Mouse (Mus musculus) liver, embryonic 14.5 days (tissue): ENCODE data around the gene Dgkz. TPM values are rescaled to one million over a fixed set of nuclear protein-coding genes. Genes with fewer than 3 reads are reported as not detected.

Source experiments
- ATAC-seq: fragments of 200-750 bp; cut with Nextera tagmentation; 2 replicates; pipeline ENCODE4 v1.8.0; 2017; ENCODE audit warnings: moderate number of reproducible peaks, mild to moderate bottlenecking, moderate library complexity; ENCODE audit not compliant: insufficient read depth
- DNase-seq, 3 experiments: peaks; one replicate each; pipeline ENCODE4 v3.0.0-alpha.2; 2012 to 2013; ENCODE audit warnings: low read depth in 3 of 3, low spot score in 3 of 3
- H3K27ac ChIP-seq: fragments of 300-500 bp; sonication (generic); 2 replicates; pipeline ENCODE4 v1.5.1; 2014; ENCODE audit warnings: moderate library complexity, mild to moderate bottlenecking, control low read depth, inconsistent platforms
- H3K27me3 ChIP-seq: fragments of 300-500 bp; sonication (generic); 2 replicates; pipeline ENCODE4 v1.6.1; 2014; ENCODE audit warnings: mild to moderate bottlenecking, low read length, moderate library complexity; ENCODE audit not compliant: control insufficient read depth, insufficient read depth
- H3K36me3 ChIP-seq: fragments of 300-500 bp; sonication (generic); replicated peaks from 2 replicates; pipeline ENCODE4 v1.6.1; 2014; ENCODE audit warnings: low read depth; ENCODE audit not compliant: control insufficient read depth, insufficient read depth
- H3K4me1 ChIP-seq, 2 experiments: fragments of 200-500 bp in 1 of 2; fragments of 300-500 bp in 1 of 2; sonication (generic) in 1 of 2; replicated peaks; 2 replicates each; pipeline ENCODE4 v1.6.1; 2012 to 2014; ENCODE audit warnings: antibody characterized with exemption in 1 of 2, inconsistent platforms in 1 of 2, low read length in 1 of 2; ENCODE audit not compliant: control insufficient read depth in 2 of 2, insufficient read depth in 2 of 2
- H3K4me2 ChIP-seq: fragments of 300-500 bp; sonication (generic); 2 replicates; pipeline ENCODE4 v1.6.1; 2014; ENCODE audit warnings: low read depth, mild to moderate bottlenecking, control low read depth, moderate library complexity
- H3K4me3 ChIP-seq, 2 experiments: fragments of 200-500 bp in 1 of 2; fragments of 300-500 bp in 1 of 2; sonication (generic) in 1 of 2; 2 replicates each; pipeline ENCODE4 v1.5.1; 2012 to 2014; ENCODE audit warnings: low read depth in 2 of 2, low read length in 2 of 2, mild to moderate bottlenecking in 2 of 2, control low read depth in 1 of 2, inconsistent platforms in 1 of 2, moderate library complexity in 1 of 2; ENCODE audit not compliant: insufficient read depth in 1 of 2
- H3K9ac ChIP-seq: fragments of 300-500 bp; sonication (generic); replicated peaks from 2 replicates; pipeline ENCODE4 v1.6.1; 2014; ENCODE audit warnings: mild to moderate bottlenecking, control low read depth, moderate library complexity
- H3K9me3 ChIP-seq: fragments of 300-500 bp; sonication (generic); 2 replicates; pipeline ENCODE4 v1.6.1; 2016; ENCODE audit warnings: low read length, mixed read lengths; ENCODE audit not compliant: control insufficient read depth
- CTCF ChIP-seq: IDR thresholded peaks from 2 replicates; pipeline ENCODE4 v1.5.1; 2016; ENCODE audit warnings: antibody characterized with exemption, low read depth, control low read depth
- EP300 ChIP-seq: IDR thresholded peaks from 2 replicates; pipeline ENCODE4 v1.6.1; 2016; ENCODE audit warnings: antibody characterized with exemption, low read depth
- WGBS: fragments of 180-500 bp; shearing (Covaris S2); extraction: QIAGEN DNeasy Blood & Tissue Kit; methylation state at CpG from one replicate; pipeline ENCODE4 v1.1.7; 2014; ENCODE audit not compliant: insufficient replicate concordance; 5-methylcytosine and 5-hydroxymethylcytosine counted together
- polyA plus RNA-seq, 2 experiments: library from polyadenylated mRNA; depleted of rRNA in 1 of 2; stranded (reverse) in 1 of 2; unstranded in 1 of 2; fragments of >200 nt; fragmentation: Nextera tagmentation in 1 of 2; extraction: Ambion mirVana in 1 of 2; gene quantifications; 2 replicates each; pipeline versions ENCODE4 v1.2.1 to v1.2.3; 2012 to 2014

The Dgkz gene
- polyA plus RNA-seq, 2 experiments = 19.6 to 60.7 TPM

GRCm38 (mm10) chr2:91925442-91925841, 50.2 kb downstream of the Dgkz start:
- Histone ChIP-seq H3K36me3 (no peaks in the 10 kb centered on the region), H3K9ac (no peak overlapping the region), H3K4me3 (no peak overlapping the region), H3K4me2 (no peak overlapping the region), H3K27ac (no peak overlapping the region), H3K4me1 (peaks cover 0 to 8% of the 10 kb centered on the region in 2 experiments; a peak in 2 of 4 replicates), H3K27me3 (peaks cover 51% of the 10 kb centered on the region), H3K9me3 (no peaks in the 10 kb centered on the region)
- TF ChIP-seq EP300 (no peak), CTCF (no peak)
- ATAC-seq (no peak), DNase-seq (no peak)
- WGBS = 74% methylated on average over 15 of the region's 15 CpGs

- WGBS = 71% methylated on average over 1 of the region's 1 CpGs
- Histone ChIP-seq H3K27ac (no peak overlapping the region), H3K4me3 (no peak overlapping the region), H3K9ac (no peak overlapping the region), H3K27me3 (peaks cover 49% of the 10 kb centered on the region), H3K36me3 (no peaks in the 10 kb centered on the region), H3K4me1 (peaks cover 0 to 4% of the 10 kb centered on the region in 2 experiments; a peak in 2 of 4 replicates), H3K4me2 (no peak overlapping the region), H3K9me3 (no peaks in the 10 kb centered on the region)
- TF ChIP-seq EP300 = no peak
- TF ChIP-seq CTCF = no peak
- DNase-seq (no peak), ATAC-seq (no peak)
Measured at GRCm38 (mm10) chr2:91924726-91925125, 50.9 kb downstream of the Dgkz start.

DNA sequence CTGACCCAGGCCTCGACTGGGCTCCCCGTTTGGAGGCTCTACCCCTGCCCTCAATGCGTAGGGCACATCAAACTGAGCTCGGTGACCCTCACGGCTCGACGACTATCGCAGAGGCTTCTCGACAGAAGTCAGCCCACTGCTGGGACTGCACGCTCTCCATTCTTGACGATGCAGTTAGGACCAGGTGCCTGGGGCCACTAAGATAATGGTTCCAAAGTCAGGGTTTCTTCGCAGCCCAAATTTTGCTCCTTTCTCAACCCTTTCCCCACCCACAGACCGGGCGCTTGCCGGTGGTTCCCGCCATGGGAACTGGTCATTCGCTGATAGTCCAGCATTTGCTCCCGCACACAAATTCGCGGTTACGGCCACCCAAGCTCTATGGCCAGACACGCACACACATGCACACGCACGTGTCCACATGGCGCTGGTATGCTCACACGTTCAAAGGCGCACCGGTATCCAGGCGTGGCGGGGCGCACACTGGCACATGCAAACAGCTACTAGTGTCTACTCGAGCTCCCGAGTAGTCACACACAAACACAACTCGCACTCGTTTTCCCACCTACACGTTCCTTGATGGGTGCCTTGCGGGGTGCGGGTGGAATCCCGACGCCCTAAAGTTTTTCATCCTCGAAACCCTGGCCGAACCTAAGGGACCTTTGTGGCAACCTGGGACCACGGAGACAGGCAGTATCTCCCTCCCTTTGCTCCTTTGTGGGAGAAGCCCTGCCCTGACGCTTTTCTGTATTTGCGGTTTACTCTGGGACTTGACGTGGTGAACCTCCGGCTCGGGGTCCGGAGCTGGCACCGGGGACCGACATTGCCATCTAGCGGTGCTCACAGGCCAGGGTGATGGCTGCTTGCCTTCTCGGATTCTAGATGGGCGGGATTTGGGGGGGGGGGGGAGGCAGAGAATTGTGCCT, 52.0 kb downstream of the Dgkz start:
- Histone ChIP-seq H3K36me3 (no peaks in the 10 kb centered on the region), H3K27ac (no peak overlapping the region), H3K4me2 (peak overlapping the region; percentile 68), H3K9me3 (no peaks in the 10 kb centered on the region), H3K4me3 (peak overlapping the region; percentile 23 to 26), H3K9ac (no peak overlapping the region), H3K4me1 (peaks cover 0 to 4% of the 10 kb centered on the region in 2 experiments; a peak in 2 of 4 replicates), H3K27me3 (peaks cover 49% of the 10 kb centered on the region)
- ATAC-seq = peak; percentile 29; the same call in 1 of the 2 replicates
- TF ChIP-seq EP300 (no peak), CTCF (peak; percentile 84)
- 3% methylated on average over 54 of the region's 54 CpGs for WGBS
- DNase-seq = peak in 1 of 3 experiments; percentile 37

DNA sequence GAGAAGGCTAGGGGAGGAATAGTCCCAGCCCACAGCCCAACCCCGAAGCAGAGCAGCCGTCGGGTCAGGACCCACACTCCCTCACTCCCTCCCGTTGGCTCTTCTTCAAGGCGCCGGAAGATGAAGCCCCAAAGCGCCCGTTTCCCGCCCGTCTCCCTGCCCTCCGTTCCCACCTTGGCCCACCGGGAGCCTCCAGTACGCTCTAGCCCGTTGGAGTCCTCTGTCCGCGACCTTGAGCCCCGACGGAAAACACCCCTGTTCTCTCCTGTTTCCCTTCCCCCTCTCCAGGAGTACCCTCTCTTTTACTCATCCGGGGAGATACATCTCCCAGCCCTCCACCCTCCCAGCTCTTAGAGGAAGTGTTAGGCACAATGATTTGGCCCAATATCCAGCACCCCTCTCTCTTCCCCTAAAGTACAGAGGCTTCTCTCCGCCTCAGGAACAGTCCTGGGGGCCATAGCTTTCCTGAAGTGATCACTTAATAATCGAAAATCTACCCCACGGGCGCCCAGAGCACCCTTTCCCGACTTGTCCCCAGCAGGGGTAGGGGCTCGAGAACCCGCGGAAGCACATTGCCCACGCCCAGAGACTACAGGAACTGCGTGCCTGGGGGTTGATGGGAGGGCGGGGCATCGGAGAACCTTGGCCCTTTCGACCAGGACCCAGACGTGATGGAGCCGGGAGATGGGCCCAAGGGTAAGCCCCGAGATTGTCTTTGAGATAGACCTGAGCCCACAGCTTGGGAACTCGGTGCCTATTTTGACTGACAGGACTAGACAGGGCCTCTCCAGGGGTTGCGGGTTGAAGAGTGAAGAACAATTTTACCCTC, 52.9 kb downstream of the Dgkz start:
- 2% methylated on average over 37 of the region's 37 CpGs for WGBS
- H3K9ac ChIP-seq = no peak overlapping the region

More for the DNA sequence above, 52.9 kb downstream of the Dgkz start:
- Histone ChIP-seq H3K4me2 (peak overlapping the region; percentile 68), H3K27me3 (peaks cover 49% of the 10 kb centered on the region), H3K4me1 (peaks cover 0 to 4% of the 10 kb centered on the region in 2 experiments; a peak in 2 of 4 replicates), H3K36me3 (peaks cover 3% of the 10 kb centered on the region), H3K27ac (no peak overlapping the region), H3K4me3 (peak overlapping the region in 1 of 2 experiments; percentile 7; a peak in 2 of 4 replicates), H3K9me3 (no peaks in the 10 kb centered on the region)
- DNase-seq (no peak), ATAC-seq (no peak)
- TF ChIP-seq EP300 = no peak
- no peak for TF ChIP-seq CTCF
